ENCODE assay signal across 8 mouse cellular contexts in genomic region chr10:93588796-93589195, GRCm38 (mm10). TPM values are rescaled to one million over a fixed set of nuclear protein-coding genes. Genes with fewer than 3 reads are reported as not detected.
DNase-seq lines count a peak whose midpoint lies in the region; TF ChIP-seq lines count a peak whose summit lies in the region.

No protein-coding gene starts in this region.

- no peak for TF ChIP-seq CTCF in layer of hippocampus, adult 2 months (conservative IDR thresholded peaks at IDR 0.05)

- peaks cover 40% of the 10 kb centered on the region for H3K36me3 ChIP-seq in hindbrain, embryonic 10.5 days
- H3K36me3 ChIP-seq in midbrain, embryonic 10.5 days: peaks cover 39% of the 10 kb centered on the region

- H3K4me1 ChIP-seq in brown adipose tissue, adult 24 weeks (ENCODE audit: control insufficient read depth, insufficient read depth, insufficient read length, low read length): peaks cover 3% of the 10 kb centered on the region; the same call in 1 of the 2 replicates
- H3K4me1 ChIP-seq in hindbrain, embryonic 10.5 days (replicated peaks): peaks cover 16% of the 10 kb centered on the region
- peaks cover 18% of the 10 kb centered on the region for H3K4me1 ChIP-seq in midbrain, embryonic 10.5 days

- no peaks in the 10 kb centered on the region for H3K9me3 ChIP-seq in hindbrain, embryonic 10.5 days
- no peaks in the 10 kb centered on the region for H3K9me3 ChIP-seq in midbrain, embryonic 10.5 days (replicated peaks)

- H3K27ac ChIP-seq in layer of hippocampus, adult 2 months: peak overlapping the region; percentile 88
- H3K27ac ChIP-seq in brown adipose tissue, adult 24 weeks (replicated peaks; ENCODE audit: low read depth, low read length): no peak overlapping the region
- H3K27ac ChIP-seq in hindbrain, embryonic 10.5 days: peak overlapping the region; percentile 97
- peak overlapping the region; percentile 98 for H3K27ac ChIP-seq in midbrain, embryonic 10.5 days (replicated peaks)

- WGBS in hindbrain, embryonic 10.5 days: 3% methylated on average over 11 of the region's 11 CpGs
- 3% methylated on average over 11 of the region's 11 CpGs for WGBS in midbrain, embryonic 10.5 days

- H3K4me3 ChIP-seq in layer of hippocampus, adult 2 months: peak overlapping the region; percentile 85
- peak overlapping the region; percentile 78 for H3K4me3 ChIP-seq in brown adipose tissue, adult 24 weeks (ENCODE audit: insufficient read depth, low read depth, low read length)
- H3K4me3 ChIP-seq in hindbrain, embryonic 10.5 days: peak overlapping the region; percentile 87
- peak overlapping the region; percentile 90 for H3K4me3 ChIP-seq in midbrain, embryonic 10.5 days

- H3K27me3 ChIP-seq in hindbrain, embryonic 10.5 days (ENCODE audit: insufficient read depth, poor library complexity, severe bottlenecking): no peaks in the 10 kb centered on the region
- no peaks in the 10 kb centered on the region for H3K27me3 ChIP-seq in midbrain, embryonic 10.5 days (ENCODE audit: low read depth, poor library complexity, severe bottlenecking)

- DNase-seq in layer of hippocampus, adult 2 months (ENCODE audit: low spot score in 2 of 2): no peak
- no peak for DNase-seq in layer of hippocampus, postnatal 36 days
- no peak for DNase-seq in hindbrain, embryonic 10.5 days (ENCODE audit: low spot score)
- no peak for DNase-seq in midbrain, embryonic 10.5 days (ENCODE audit: low spot score)
- no peak for DNase-seq in left cerebral cortex, adult 8-10 months (ENCODE audit: low spot score in 2 of 2)
- DNase-seq in left cerebral cortex, adult 18-20 months (ENCODE audit: low spot score in 2 of 2): no peak
- DNase-seq in adrenal gland, adult 2 months: no peak

RNA-seq across cellular contexts. Expression of gene Snrpf, which starts 0.7 kb away (rescaled TPM):
- total RNA-seq in layer of hippocampus, adult 2 months (2021): 10 to 100 TPM; 11.5 to 12.6 TPM
- total RNA-seq in layer of hippocampus, postnatal 36 days (2021): 10 to 100 TPM; 11.7 to 12.6 TPM
- 14.5 and 26.0 TPM in 2 replicates for polyA plus RNA-seq in brown adipose tissue, adult 24 weeks (2012; ENCODE audit: insufficient read depth, insufficient read length, missing spikeins)
- polyA plus RNA-seq in hindbrain, embryonic 10.5 days (2016; fragmentation: Nextera tagmentation; extraction: Ambion mirVana): 163 and 183 TPM in 2 replicates
- 165 and 191 TPM in 2 replicates for polyA plus RNA-seq in midbrain, embryonic 10.5 days (2016; fragmentation: Nextera tagmentation; extraction: Ambion mirVana)
- 10 to 100 TPM in 3 of 4 experiments, 1 to 10 TPM in 1; 9.7 to 14.9 (median 11.3) TPM for total RNA-seq in left cerebral cortex, adult 8-10 months (2022)
- 10 to 100 TPM in 1 of 2 experiments, 1 to 10 TPM in 1; 7.7 to 13.1 TPM for total RNA-seq in left cerebral cortex, adult 18-20 months (2021)
- total RNA-seq in adrenal gland, adult 2 months (2021): 10 to 100 TPM; 11.7 to 16.6 TPM
- polyA plus RNA-seq in adrenal gland, adult 2 months (2012; rRNA removed): 10.6 and 12.5 TPM in 2 replicates

RNA-seq across cellular contexts. Expression of gene Ccdc38, which starts 48.4 kb away (rescaled TPM):
- total RNA-seq in layer of hippocampus, adult 2 months (2021): not detected
- total RNA-seq in layer of hippocampus, postnatal 36 days (2021): not detected
- not detected in 2 replicates for polyA plus RNA-seq in brown adipose tissue, adult 24 weeks (2012; ENCODE audit: insufficient read depth, insufficient read length, missing spikeins)
- polyA plus RNA-seq in hindbrain, embryonic 10.5 days (2016; fragmentation: Nextera tagmentation; extraction: Ambion mirVana): 0.35 TPM in 2 replicates
- polyA plus RNA-seq in midbrain, embryonic 10.5 days (2016; fragmentation: Nextera tagmentation; extraction: Ambion mirVana): 0.31 and 0.36 TPM in 2 replicates
- not detected for total RNA-seq in left cerebral cortex, adult 8-10 months (2022)
- total RNA-seq in left cerebral cortex, adult 18-20 months (2021): not detected
- not detected for total RNA-seq in adrenal gland, adult 2 months (2021)
- polyA plus RNA-seq in adrenal gland, adult 2 months (2012; rRNA removed): not detected in 2 replicates

RNA-seq across cellular contexts. Expression of gene Amdhd1, which starts 49.0 kb away (rescaled TPM):
- under 1 TPM; 0.28 to 0.37 TPM for total RNA-seq in layer of hippocampus, adult 2 months (2021)
- total RNA-seq in layer of hippocampus, postnatal 36 days (2021): under 1 TPM; 0.27 to 0.40 TPM
- not detected in 2 replicates for polyA plus RNA-seq in brown adipose tissue, adult 24 weeks (2012; ENCODE audit: insufficient read depth, insufficient read length, missing spikeins)
- 0.19 and 0.24 TPM in 2 replicates for polyA plus RNA-seq in hindbrain, embryonic 10.5 days (2016; fragmentation: Nextera tagmentation; extraction: Ambion mirVana)
- 0.22 and 0.25 TPM in 2 replicates for polyA plus RNA-seq in midbrain, embryonic 10.5 days (2016; fragmentation: Nextera tagmentation; extraction: Ambion mirVana)
- under 1 TPM; 0.15 to 0.75 (median 0.35) TPM for total RNA-seq in left cerebral cortex, adult 8-10 months (2022)
- under 1 TPM; 0.40 to 0.67 TPM for total RNA-seq in left cerebral cortex, adult 18-20 months (2021)
- total RNA-seq in adrenal gland, adult 2 months (2021): under 1 TPM in 1 of 2 experiments, not detected in 1; 0.20 TPM
- polyA plus RNA-seq in adrenal gland, adult 2 months (2012; rRNA removed): 0.03 and 0.12 TPM in 2 replicates

RNA-seq across cellular contexts. Expression of gene Ntn4, which starts 51.7 kb away (rescaled TPM):
- 1 to 10 TPM; 5.5 to 7.8 TPM for total RNA-seq in layer of hippocampus, adult 2 months (2021)
- 1 to 10 TPM; 6.0 to 6.2 TPM for total RNA-seq in layer of hippocampus, postnatal 36 days (2021)
- polyA plus RNA-seq in brown adipose tissue, adult 24 weeks (2012; ENCODE audit: insufficient read depth, insufficient read length, missing spikeins): 4.5 and 6.3 TPM in 2 replicates
- polyA plus RNA-seq in hindbrain, embryonic 10.5 days (2016; fragmentation: Nextera tagmentation; extraction: Ambion mirVana): 0.90 and 2.2 TPM in 2 replicates
- 0.89 and 1.2 TPM in 2 replicates for polyA plus RNA-seq in midbrain, embryonic 10.5 days (2016; fragmentation: Nextera tagmentation; extraction: Ambion mirVana)
- 1 to 10 TPM; 8.1 to 9.6 (median 9.0) TPM for total RNA-seq in left cerebral cortex, adult 8-10 months (2022)
- total RNA-seq in left cerebral cortex, adult 18-20 months (2021): 10 to 100 TPM in 1 of 2 experiments, 1 to 10 TPM in 1; 8.9 to 10.6 TPM
- 10 to 100 TPM; 14.6 to 26.8 TPM for total RNA-seq in adrenal gland, adult 2 months (2021)
- polyA plus RNA-seq in adrenal gland, adult 2 months (2012; rRNA removed): 11.0 and 12.5 TPM in 2 replicates
